Mouse (Mus musculus) frontal cortex, postnatal 36 days (tissue): ENCODE results near the gene Bex3.

Source experiments
- DNase-seq, 2 experiments: peaks; one replicate each; pipeline ENCODE4 v3.0.0; 2022; ENCODE audit warnings: low spot score in 2 of 2

Bex3 gene

GRCm38 (mm10) chrX:136313792-136314564 is 43.9 kb downstream of the Bex3 start:
- DNase-seq = no peak

- no peak for DNase-seq
Observed at GRCm38 (mm10) chrX:136319953-136320352, 49.9 kb downstream of the Bex3 start.
